Mouse (Mus musculus): ENCODE data around the gene Pdzd2. TPM values are rescaled to one million over a fixed set of nuclear protein-coding genes. Genes with fewer than 3 reads are reported as not detected.

The Pdzd2 gene
- polyA plus RNA-seq, 1 experiment: 4.6 TPM

GRCm38 (mm10) chr15:12431684-12432083 is 308.0 kb downstream of the Pdzd2 start:
- H3K27ac ChIP-seq (ENCODE audit: control insufficient read depth, insufficient read depth, low read depth, low read length, poor library complexity): no peak overlapping the region
- H3K4me1 ChIP-seq (ENCODE audit: control insufficient read depth, insufficient read depth, low read length): no peaks in the 10 kb centered on the region; the same call in 1 of the 2 replicates
- TF ChIP-seq CTCF (IDR thresholded peaks at IDR 0.05; ENCODE audit: control insufficient read depth, insufficient read depth, low read length): no peak
- TF ChIP-seq POLR2A (IDR thresholded peaks at IDR 0.05; ENCODE audit: borderline replicate concordance, control insufficient read depth, low read depth, low read length): no peak
- WGBS: 76% methylated on average over 7 of the region's 7 CpGs
- no peak overlapping the region for H3K4me3 ChIP-seq (replicated peaks; ENCODE audit: control insufficient read depth, low read depth, low read length)

- TF ChIP-seq CTCF (IDR thresholded peaks at IDR 0.05; ENCODE audit: control insufficient read depth, insufficient read depth, low read length) (no peak), POLR2A (IDR thresholded peaks at IDR 0.05; ENCODE audit: borderline replicate concordance, control insufficient read depth, low read depth, low read length) (no peak)
- 94% methylated on average over 3 of the region's 3 CpGs for WGBS
Observed at GRCm38 (mm10) chr15:12431188-12431587, 308.5 kb downstream of the Pdzd2 start.

GRCm38 (mm10) chr15:12430670-12431069 is 309.1 kb downstream of the Pdzd2 start:
- no peak for TF ChIP-seq POLR2A (IDR thresholded peaks at IDR 0.05; ENCODE audit: borderline replicate concordance, control insufficient read depth, low read depth, low read length)
- no peak for TF ChIP-seq CTCF (IDR thresholded peaks at IDR 0.05; ENCODE audit: control insufficient read depth, insufficient read depth, low read length)
- no peak overlapping the region for H3K4me3 ChIP-seq (replicated peaks; ENCODE audit: control insufficient read depth, low read depth, low read length)
- H3K27ac ChIP-seq (ENCODE audit: control insufficient read depth, insufficient read depth, low read depth, low read length, poor library complexity): no peak overlapping the region
- no peaks in the 10 kb centered on the region; the same call in 1 of the 2 replicates for H3K4me1 ChIP-seq (ENCODE audit: control insufficient read depth, insufficient read depth, low read length)
- WGBS: 87% methylated on average over 4 of the region's 4 CpGs

More at GRCm38 (mm10) chr15:12431188-12431587, 308.5 kb downstream of the Pdzd2 start:
- H3K4me1 ChIP-seq (ENCODE audit: control insufficient read depth, insufficient read depth, low read length): no peaks in the 10 kb centered on the region; the same call in 1 of the 2 replicates
- no peak overlapping the region for H3K4me3 ChIP-seq (replicated peaks; ENCODE audit: control insufficient read depth, low read depth, low read length)
- no peak overlapping the region for H3K27ac ChIP-seq (ENCODE audit: control insufficient read depth, insufficient read depth, low read depth, low read length, poor library complexity)

- no peak overlapping the region for H3K27ac ChIP-seq (ENCODE audit: control insufficient read depth, insufficient read depth, low read depth, low read length, poor library complexity)
- H3K4me3 ChIP-seq (replicated peaks; ENCODE audit: control insufficient read depth, low read depth, low read length): no peak overlapping the region
- 44% methylated on average over 7 of the region's 7 CpGs for WGBS
- H3K4me1 ChIP-seq (ENCODE audit: control insufficient read depth, insufficient read depth, low read length): no peaks in the 10 kb centered on the region; the same call in 1 of the 2 replicates
- TF ChIP-seq POLR2A (IDR thresholded peaks at IDR 0.05; ENCODE audit: borderline replicate concordance, control insufficient read depth, low read depth, low read length) (no peak), CTCF (IDR thresholded peaks at IDR 0.05; ENCODE audit: control insufficient read depth, insufficient read depth, low read length) (no peak)
Observed at GRCm38 (mm10) chr15:12429572-12430431, 309.9 kb downstream of the Pdzd2 start.

- no peak for TF ChIP-seq CTCF (IDR thresholded peaks at IDR 0.05; ENCODE audit: control insufficient read depth, insufficient read depth, low read length)
- TF ChIP-seq POLR2A (IDR thresholded peaks at IDR 0.05; ENCODE audit: borderline replicate concordance, control insufficient read depth, low read depth, low read length): no peak
- no peak overlapping the region for H3K4me3 ChIP-seq (replicated peaks; ENCODE audit: control insufficient read depth, low read depth, low read length)
- H3K27ac ChIP-seq (ENCODE audit: control insufficient read depth, insufficient read depth, low read depth, low read length, poor library complexity): no peak overlapping the region
- 69% methylated on average over 6 of the region's 6 CpGs for WGBS
- peaks cover 1% of the 10 kb centered on the region; the same call in 1 of the 2 replicates for H3K4me1 ChIP-seq (ENCODE audit: control insufficient read depth, insufficient read depth, low read length)
Observed at GRCm38 (mm10) chr15:12427818-12428217, 311.9 kb downstream of the Pdzd2 start.

- H3K4me1 ChIP-seq (ENCODE audit: control insufficient read depth, insufficient read depth, low read length): peaks cover 1% of the 10 kb centered on the region; the same call in 1 of the 2 replicates
- TF ChIP-seq CTCF (IDR thresholded peaks at IDR 0.05; ENCODE audit: control insufficient read depth, insufficient read depth, low read length) (no peak), POLR2A (IDR thresholded peaks at IDR 0.05; ENCODE audit: borderline replicate concordance, control insufficient read depth, low read depth, low read length) (no peak)
- WGBS: 88% methylated on average over 6 of the region's 6 CpGs
- H3K27ac ChIP-seq (ENCODE audit: control insufficient read depth, insufficient read depth, low read depth, low read length, poor library complexity): no peak overlapping the region
- no peak overlapping the region for H3K4me3 ChIP-seq (replicated peaks; ENCODE audit: control insufficient read depth, low read depth, low read length)
Observed at GRCm38 (mm10) chr15:12426342-12426741, 313.4 kb downstream of the Pdzd2 start.

- WGBS: 51% methylated on average over 13 of the region's 13 CpGs
- peaks cover 1% of the 10 kb centered on the region; the same call in 1 of the 2 replicates for H3K4me1 ChIP-seq (ENCODE audit: control insufficient read depth, insufficient read depth, low read length)
- H3K27ac ChIP-seq (ENCODE audit: control insufficient read depth, insufficient read depth, low read depth, low read length, poor library complexity): no peak overlapping the region
- no peak for TF ChIP-seq POLR2A (IDR thresholded peaks at IDR 0.05; ENCODE audit: borderline replicate concordance, control insufficient read depth, low read depth, low read length)
- TF ChIP-seq CTCF (IDR thresholded peaks at IDR 0.05; ENCODE audit: control insufficient read depth, insufficient read depth, low read length): no peak
- no peak overlapping the region for H3K4me3 ChIP-seq (replicated peaks; ENCODE audit: control insufficient read depth, low read depth, low read length)
Observed at GRCm38 (mm10) chr15:12425049-12425627, 314.6 kb downstream of the Pdzd2 start.

GRCm38 (mm10) chr15:12424187-12424586 is 315.5 kb downstream of the Pdzd2 start:
- peaks cover 1% of the 10 kb centered on the region; the same call in 1 of the 2 replicates for H3K4me1 ChIP-seq (ENCODE audit: control insufficient read depth, insufficient read depth, low read length)
- H3K27ac ChIP-seq (ENCODE audit: control insufficient read depth, insufficient read depth, low read depth, low read length, poor library complexity): no peak overlapping the region
- TF ChIP-seq POLR2A (IDR thresholded peaks at IDR 0.05; ENCODE audit: borderline replicate concordance, control insufficient read depth, low read depth, low read length) (no peak), CTCF (IDR thresholded peaks at IDR 0.05; ENCODE audit: control insufficient read depth, insufficient read depth, low read length) (no peak)
- no peak overlapping the region for H3K4me3 ChIP-seq (replicated peaks; ENCODE audit: control insufficient read depth, low read depth, low read length)
- 11% methylated on average over 5 of the region's 5 CpGs for WGBS

Data from bone marrow, adult 2 months (tissue).